Mouse (Mus musculus): ENCODE results near the gene Nelfcd. TPM values are rescaled to one million over a fixed set of nuclear protein-coding genes. Genes with fewer than 3 reads are reported as not detected.

Gene Nelfcd
- polyA plus RNA-seq, 1 experiment from 2014 or later = 121 TPM

DNA sequence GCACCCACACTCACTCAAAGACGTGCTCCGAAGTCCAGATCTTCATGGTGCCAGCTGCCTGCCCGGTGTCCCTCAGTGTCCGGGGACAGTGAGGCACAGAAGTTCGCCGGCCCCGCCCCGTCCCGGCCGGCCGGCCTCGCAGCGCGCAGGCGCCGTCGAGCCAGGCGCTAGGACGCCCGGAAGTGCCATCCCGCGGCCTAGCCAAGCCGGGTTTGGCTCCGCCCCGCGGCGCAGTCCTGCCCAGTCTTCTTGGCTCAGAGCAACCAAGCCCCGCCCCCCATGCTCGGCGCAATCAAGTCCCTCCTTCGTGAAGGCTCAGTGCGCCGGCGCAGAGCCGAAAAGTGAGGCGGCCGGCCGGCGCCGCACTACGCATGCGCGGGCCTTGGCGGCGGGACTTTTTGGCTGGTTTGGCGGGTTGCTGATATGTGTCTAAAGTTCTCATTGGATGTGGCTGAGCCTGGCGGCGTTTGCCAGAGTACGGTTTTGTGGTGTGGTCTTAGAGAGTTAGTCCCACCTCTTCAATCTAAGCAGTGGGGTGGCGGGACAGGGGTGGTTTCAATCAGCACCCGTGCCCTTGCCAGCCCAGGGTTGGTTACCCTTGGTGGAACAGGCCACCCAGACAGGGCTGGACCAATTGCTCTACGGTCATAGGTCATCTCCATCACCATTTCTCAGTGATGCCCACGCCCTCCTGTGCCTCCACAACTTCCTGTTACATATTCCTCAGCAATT is 57.4 kb downstream of the Nelfcd start, which contains the start of gene Prelid3b:
TSS of gene Prelid3b (minus strand) at position 264 of the 732 bp plus-strand sequence.
- H3K27ac ChIP-seq (replicated peaks; ENCODE audit: low read depth, low read length) = 0 out of 2 replicates have a peak within 1 kb of the TSS, but pooled peaks have one; percentile 13
- peaks cover 11% of the 10 kb centered on the region; the same call in 1 of the 2 replicates for H3K4me1 ChIP-seq (ENCODE audit: control insufficient read depth, insufficient read depth, low read length)
- ATAC-seq (ENCODE audit: low FRiP score, low TSS enrichment) = peak; percentile 99
- WGBS = 1% methylated on average over 53 of the region's 53 CpGs
- DNase-seq = peak; percentile 100
- H3K4me3 ChIP-seq (replicated peaks; ENCODE audit: low read depth, low read length) = peak within 1 kb of the TSS; percentile 82
- peak within 1 kb of the TSS; percentile 76 for H3K9ac ChIP-seq (replicated peaks; ENCODE audit: low read length)
- H3K4me2 ChIP-seq (ENCODE audit: low read length) = peak within 1 kb of the TSS; percentile 76
- no peaks in the 10 kb centered on the region for H3K9me3 ChIP-seq (ENCODE audit: control insufficient read depth, low read length)
- no peaks in the 10 kb centered on the region for H3K27me3 ChIP-seq (ENCODE audit: control insufficient read depth, insufficient read depth, low read length)
- H3K36me3 ChIP-seq (ENCODE audit: control insufficient read depth, insufficient read depth, low read length) = peaks cover 7% of the 10 kb centered on the region; the same call in 1 of the 2 replicates

DNA sequence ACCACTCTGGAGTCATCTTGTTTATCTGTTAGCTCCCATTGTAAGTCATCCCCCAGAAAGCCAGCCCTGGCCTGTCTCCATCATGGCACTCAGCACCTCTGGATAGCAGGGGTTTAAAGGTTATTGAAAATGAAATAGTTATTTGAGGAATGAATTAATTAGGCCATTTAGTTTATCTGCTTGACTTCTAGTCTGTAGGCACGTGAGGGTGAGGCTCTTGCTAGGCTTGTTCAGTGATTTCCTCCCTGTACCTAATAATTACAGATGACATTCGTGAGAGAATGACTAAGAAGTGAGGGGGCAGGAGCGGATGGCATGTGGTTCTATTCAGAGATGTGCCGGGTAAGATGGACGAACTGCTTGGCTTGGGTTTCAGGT is 57.9 kb downstream of the Nelfcd start:
- 86% methylated on average over 5 of the region's 5 CpGs for WGBS
- no peak for DNase-seq
- H3K4me3 ChIP-seq (replicated peaks; ENCODE audit: low read depth, low read length) = peak overlapping the region; percentile 82
- H3K4me2 ChIP-seq (ENCODE audit: low read length) = peak overlapping the region; percentile 76
- no peaks in the 10 kb centered on the region for H3K9me3 ChIP-seq (ENCODE audit: control insufficient read depth, low read length)
- 0 out of 2 replicates have a peak overlapping the region, but pooled peaks have one; percentile 45 for H3K9ac ChIP-seq (replicated peaks; ENCODE audit: low read length)
- peaks cover 3% of the 10 kb centered on the region; the same call in 1 of the 2 replicates for H3K36me3 ChIP-seq (ENCODE audit: control insufficient read depth, insufficient read depth, low read length)
- no peak for ATAC-seq (ENCODE audit: low FRiP score, low TSS enrichment)
- no peak overlapping the region for H3K27ac ChIP-seq (replicated peaks; ENCODE audit: low read depth, low read length)
- H3K27me3 ChIP-seq (ENCODE audit: control insufficient read depth, insufficient read depth, low read length) = no peaks in the 10 kb centered on the region
- peaks cover 11% of the 10 kb centered on the region; the same call in 1 of the 2 replicates for H3K4me1 ChIP-seq (ENCODE audit: control insufficient read depth, insufficient read depth, low read length)

Other genes starting within 250 kb of the Nelfcd start
- 1,446 and 1,495 TPM in 2 replicates for gene Gnas, start 131.5 kb upstream of the Nelfcd start, polyA plus RNA-seq (2014; fragmentation: Nextera tagmentation; extraction: Ambion mirVana)
- 6.4 and 7.5 TPM in 2 replicates for gene Gm20721, start 69.1 kb upstream of the Nelfcd start, polyA plus RNA-seq (2014; fragmentation: Nextera tagmentation; extraction: Ambion mirVana)
- gene Ctsz, start 23.2 kb downstream of the Nelfcd start, polyA plus RNA-seq (2014; fragmentation: Nextera tagmentation; extraction: Ambion mirVana) = 46.9 and 73.8 TPM in 2 replicates
- 0.45 and 0.46 TPM in 2 replicates for gene Tubb1, start 34.9 kb downstream of the Nelfcd start, polyA plus RNA-seq (2014; fragmentation: Nextera tagmentation; extraction: Ambion mirVana)
- 771 and 1,008 TPM in 2 replicates for gene Atp5e, start 48.3 kb downstream of the Nelfcd start, polyA plus RNA-seq (2014; fragmentation: Nextera tagmentation; extraction: Ambion mirVana)
- 98.4 and 110 TPM in 2 replicates for gene Prelid3b, start 57.3 kb downstream of the Nelfcd start, polyA plus RNA-seq (2014; fragmentation: Nextera tagmentation; extraction: Ambion mirVana)
- gene Zfp831, start 227.7 kb downstream of the Nelfcd start, polyA plus RNA-seq (2014; fragmentation: Nextera tagmentation; extraction: Ambion mirVana) = not detected in 2 replicates